Mouse (Mus musculus) midbrain, embryonic 14.5 days (tissue): Measurements from ENCODE around the gene Zfp90. TPM values are rescaled to one million over a fixed set of nuclear protein-coding genes. Genes with fewer than 3 reads are reported as not detected.
"Not testable (repeated sequence)": the region's sequence is repeated elsewhere in the genome, so short reads cannot be mapped to it uniquely, and the experiment has no call there.

Source experiments
- ATAC-seq: fragments of 200-750 bp; cut with Nextera tagmentation; 2 replicates; pipeline ENCODE4 v1.8.0; 2017; ENCODE audit warnings: moderate number of reproducible peaks, moderate library complexity; ENCODE audit not compliant: low FRiP score, low TSS enrichment
- DNase-seq: peaks from one replicate; pipeline ENCODE4 v3.0.0-alpha.2; 2015
- H3K27ac ChIP-seq: fragments of 300-500 bp; sonication (generic); replicated peaks from 2 replicates; pipeline ENCODE4 v1.5.1; 2014; ENCODE audit warnings: mild to moderate bottlenecking, low read depth, low read length, moderate library complexity
- H3K27me3 ChIP-seq: fragments of 300-500 bp; sonication (generic); 2 replicates; pipeline ENCODE4 v1.6.1; 2014; ENCODE audit warnings: low read length, control low read depth, mixed read lengths; ENCODE audit not compliant: control insufficient read depth, insufficient read depth
- H3K36me3 ChIP-seq: fragments of 300-500 bp; sonication (generic); 2 replicates; pipeline ENCODE4 v1.6.1; 2014; ENCODE audit warnings: low read length, control low read depth; ENCODE audit not compliant: control insufficient read depth, insufficient read depth
- H3K4me1 ChIP-seq: fragments of 300-500 bp; sonication (generic); 2 replicates; pipeline ENCODE4 v1.6.1; 2014; ENCODE audit warnings: mild to moderate bottlenecking, antibody characterized with exemption, low read length, control low read depth; ENCODE audit not compliant: control insufficient read depth, insufficient read depth
- H3K4me2 ChIP-seq: fragments of 300-500 bp; sonication (generic); 2 replicates; pipeline ENCODE4 v1.6.1; 2014; ENCODE audit warnings: mild to moderate bottlenecking, low read length, moderate library complexity
- H3K4me3 ChIP-seq: fragments of 300-500 bp; sonication (generic); replicated peaks from 2 replicates; pipeline ENCODE4 v1.5.1; 2014; ENCODE audit warnings: low read depth, low read length
- H3K9ac ChIP-seq: fragments of 300-500 bp; sonication (generic); replicated peaks from 2 replicates; pipeline ENCODE4 v1.6.1; 2014; ENCODE audit warnings: mild to moderate bottlenecking, low read length, moderate library complexity
- H3K9me3 ChIP-seq: fragments of 300-500 bp; sonication (generic); 2 replicates; pipeline ENCODE4 v1.6.1; 2016; ENCODE audit warnings: low read length, control low read depth, mixed read lengths; ENCODE audit not compliant: control insufficient read depth
- WGBS: fragments of 180-500 bp; shearing (Covaris S2); extraction: QIAGEN DNeasy Blood & Tissue Kit; methylation state at CpG from one replicate; pipeline ENCODE4 v1.1.7; 2014; 5-methylcytosine and 5-hydroxymethylcytosine counted together
- polyA plus RNA-seq: library from polyadenylated mRNA; unstranded; fragments of >200 nt; fragmentation: Nextera tagmentation; extraction: Ambion mirVana; gene quantifications from 2 replicates; pipeline ENCODE4 v1.2.1, GENCODE M21; 2014

Gene Zfp90
- polyA plus RNA-seq, 1 experiment from 2014 or later = 50.7 TPM

GRCm38 (mm10) chr8:106411783-106412451 is 3.2 kb upstream of the Zfp90 start:
- Histone ChIP-seq H3K9ac (no peak overlapping the region), H3K27me3 (no peaks in the 10 kb centered on the region), H3K4me3 (no peak overlapping the region), H3K9me3 (no peaks in the 10 kb centered on the region), H3K4me1 (peaks cover 7% of the 10 kb centered on the region), H3K27ac (no peak overlapping the region), H3K36me3 (no peaks in the 10 kb centered on the region), H3K4me2 (no peak overlapping the region)
- WGBS = 22% methylated on average over 14 of the region's 14 CpGs
- no peak for ATAC-seq
- DNase-seq = peak; percentile 86

- H3K27ac ChIP-seq = no peak overlapping the region
- no peaks in the 10 kb centered on the region for H3K27me3 ChIP-seq
- DNase-seq (no peak), ATAC-seq (no peak)
- H3K4me1 ChIP-seq = peaks cover 7% of the 10 kb centered on the region
- peaks cover 47% of the 10 kb centered on the region for H3K36me3 ChIP-seq
- over 99% methylated on average over 5 of the region's 5 CpGs for WGBS
- H3K9me3 ChIP-seq = peaks cover 33% of the 10 kb centered on the region
- H3K4me3 ChIP-seq = no peak overlapping the region
- no peak overlapping the region for H3K9ac ChIP-seq
- H3K4me2 ChIP-seq = no peak overlapping the region
Observed at GRCm38 (mm10) chr8:106417692-106418091, 2.6 kb downstream of the Zfp90 start.

DNA sequence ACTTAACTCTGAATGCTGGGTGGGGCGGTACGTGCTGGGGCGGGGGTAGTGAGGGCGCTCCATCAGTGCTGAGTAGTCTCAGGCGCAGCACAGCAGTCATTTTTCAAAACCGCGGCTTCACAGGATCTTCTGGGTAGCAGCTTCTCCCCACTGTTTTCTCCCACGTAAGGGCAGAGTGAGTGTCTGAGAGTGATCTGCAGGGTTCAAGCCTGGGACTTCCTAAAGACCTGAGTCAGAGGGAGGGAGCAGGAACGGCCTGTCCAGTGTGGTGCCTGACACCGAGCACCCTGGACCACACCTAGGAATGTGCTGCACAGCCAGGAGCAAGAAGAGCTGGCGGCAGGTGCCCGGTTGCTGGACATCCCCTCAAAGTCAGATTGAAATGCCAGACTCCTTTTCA is 16.0 kb downstream of the Zfp90 start:
- WGBS = 41% methylated on average over 12 of the region's 12 CpGs
- H3K27me3 ChIP-seq = 0 out of 2 replicates have a peak, but pooled peaks cover 3% of the 10 kb centered on the region
- H3K4me1 ChIP-seq = no peaks in the 10 kb centered on the region
- ATAC-seq = no peak
- no peak overlapping the region for H3K9ac ChIP-seq
- H3K36me3 ChIP-seq = peaks cover 20% of the 10 kb centered on the region
- H3K4me3 ChIP-seq = no peak overlapping the region
- H3K4me2 ChIP-seq = no peak overlapping the region
- H3K27ac ChIP-seq = no peak overlapping the region
- H3K9me3 ChIP-seq = peaks cover 12% of the 10 kb centered on the region
- no peak for DNase-seq

- not testable (repeated sequence) for H3K4me2 ChIP-seq, DNase-seq, ATAC-seq, H3K27ac ChIP-seq, H3K4me3 ChIP-seq, H3K27me3 ChIP-seq, H3K4me1 ChIP-seq, H3K9me3 ChIP-seq, H3K9ac ChIP-seq
- WGBS = 65% methylated on average over 10 of the region's 10 CpGs
- H3K36me3 ChIP-seq = peaks cover 12% of the 10 kb centered on the region; the same call in 1 of the 2 replicates
Observed at GRCm38 (mm10) chr8:106431952-106432351, 16.8 kb downstream of the Zfp90 start.

DNA sequence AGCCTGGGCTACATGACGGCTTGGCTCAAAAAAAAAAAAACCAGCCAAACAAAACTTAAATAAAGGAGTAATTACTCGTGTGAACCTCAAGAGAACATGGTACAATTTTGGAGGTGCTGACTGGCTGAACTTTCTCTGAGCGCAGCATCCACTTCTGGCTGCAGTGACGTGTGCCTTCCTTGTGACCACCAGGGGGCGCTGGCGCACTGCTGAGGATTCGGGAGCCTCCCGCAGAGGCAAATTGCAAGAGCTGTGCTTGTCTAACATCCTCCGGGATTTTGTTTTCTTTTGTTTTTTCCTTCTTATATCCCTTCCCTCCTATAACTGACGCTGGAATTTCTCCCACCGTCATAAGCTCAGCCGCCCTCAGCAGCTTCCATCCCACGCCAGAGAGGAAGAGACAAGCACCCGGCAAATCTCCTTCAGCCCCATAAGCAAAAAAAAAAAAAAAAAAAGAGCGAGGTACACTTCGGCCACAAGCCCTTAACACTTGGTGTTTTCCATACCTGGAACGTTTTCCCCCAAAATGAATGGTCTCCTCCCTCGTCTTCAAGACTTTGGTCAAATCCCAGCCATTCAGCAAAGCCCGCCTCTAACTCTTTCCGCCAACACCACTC is 17.9 kb downstream of the Zfp90 start:
- Histone ChIP-seq H3K4me3 (peak overlapping the region; percentile 28), H3K9ac (peak overlapping the region; percentile 40; the same call in 1 of the 2 replicates), H3K4me2 (peak overlapping the region; percentile 61), H3K27ac (no peak overlapping the region), H3K36me3 (peaks cover 3% of the 10 kb centered on the region; the same call in 1 of the 2 replicates), H3K4me1 (no peaks in the 10 kb centered on the region), H3K27me3 (0 out of 2 replicates have a peak, but pooled peaks cover 3% of the 10 kb centered on the region), H3K9me3 (peaks cover 3% of the 10 kb centered on the region; the same call in 1 of the 2 replicates)
- whole genome bisulfite sequencing = 10% methylated on average over 20 of the region's 20 CpGs
- DNase-seq = peak; percentile 95
- ATAC-seq = no peak

DNA sequence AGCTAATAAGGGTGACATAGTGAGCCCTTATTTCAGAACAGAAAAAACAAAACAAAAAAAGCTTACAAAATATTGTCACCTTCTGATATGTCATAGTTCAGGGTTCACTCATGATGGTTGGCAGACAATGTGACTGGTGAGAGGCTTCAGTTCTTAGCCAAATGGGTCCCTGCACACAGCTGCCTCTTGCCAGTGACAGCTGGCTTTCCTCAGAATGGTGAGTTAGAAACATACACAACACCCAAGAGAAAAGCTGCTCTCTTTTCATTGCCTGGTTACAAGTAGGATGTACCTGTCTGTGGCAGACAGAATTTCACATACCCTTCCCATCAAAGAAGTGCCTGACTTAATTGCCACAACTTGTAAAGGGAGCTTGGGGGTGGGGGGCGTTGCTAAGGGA is 18.5 kb downstream of the Zfp90 start:
- WGBS = 50% methylated on average over 1 of the region's 1 CpGs
- 0 out of 2 replicates have a peak, but pooled peaks cover 3% of the 10 kb centered on the region for H3K27me3 ChIP-seq
- no peaks in the 10 kb centered on the region for H3K36me3 ChIP-seq
- H3K4me1 ChIP-seq = no peaks in the 10 kb centered on the region
- no peak overlapping the region for H3K4me2 ChIP-seq
- H3K9me3 ChIP-seq = no peaks in the 10 kb centered on the region
- no peak overlapping the region for H3K27ac ChIP-seq
- DNase-seq (no peak), ATAC-seq (no peak)
- H3K4me3 ChIP-seq = no peak overlapping the region
- H3K9ac ChIP-seq = no peak overlapping the region

- H3K9ac ChIP-seq = no peak overlapping the region
- ATAC-seq (no peak), DNase-seq (no peak)
- no peak overlapping the region for H3K27ac ChIP-seq
- no peaks in the 10 kb centered on the region for H3K9me3 ChIP-seq
- no peaks in the 10 kb centered on the region for H3K36me3 ChIP-seq
- H3K4me2 ChIP-seq = no peak overlapping the region
- 73% methylated on average over 3 of the region's 3 CpGs for WGBS
- no peaks in the 10 kb centered on the region for H3K4me1 ChIP-seq
- H3K4me3 ChIP-seq = no peak overlapping the region
- no peaks in the 10 kb centered on the region for H3K27me3 ChIP-seq
Observed at GRCm38 (mm10) chr8:106437781-106438180, 22.7 kb downstream of the Zfp90 start.

- Histone ChIP-seq H3K4me2 (no peak overlapping the region), H3K9ac (no peak overlapping the region), H3K4me3 (no peak overlapping the region), H3K36me3 (no peaks in the 10 kb centered on the region), H3K4me1 (no peaks in the 10 kb centered on the region), H3K27me3 (no peaks in the 10 kb centered on the region), H3K27ac (no peak overlapping the region), H3K9me3 (no peaks in the 10 kb centered on the region)
- DNase-seq (no peak), ATAC-seq (no peak)
- 85% methylated on average over 3 of the region's 3 CpGs for WGBS
Observed at GRCm38 (mm10) chr8:106440146-106440545, 25.0 kb downstream of the Zfp90 start.

DNA sequence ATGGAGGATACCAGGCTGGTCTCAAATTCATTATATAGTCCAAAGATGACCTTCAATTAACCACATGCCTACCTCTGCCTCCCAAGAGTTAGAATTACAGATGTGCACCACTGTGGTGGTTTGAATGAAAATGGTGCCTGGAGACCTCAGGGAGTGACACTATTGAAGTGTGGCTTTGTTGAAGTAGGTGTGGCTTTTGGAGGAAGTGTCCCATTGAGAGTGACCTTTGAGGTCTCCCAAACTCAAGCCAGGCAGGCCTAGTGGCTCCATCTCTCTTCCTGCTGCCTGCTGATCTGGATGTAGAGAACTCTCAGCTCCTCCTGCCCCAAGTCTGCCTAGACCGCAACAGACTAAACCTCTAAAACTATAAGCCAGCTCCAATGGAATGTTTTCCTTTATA is 27.6 kb downstream of the Zfp90 start:
- 90% methylated on average over 1 of the region's 1 CpGs for WGBS
- ATAC-seq (no peak), DNase-seq (no peak)
- H3K4me3 ChIP-seq = no peak overlapping the region
- H3K9ac ChIP-seq = no peak overlapping the region
- H3K4me2 ChIP-seq = no peak overlapping the region
- H3K27me3 ChIP-seq = no peaks in the 10 kb centered on the region
- H3K9me3 ChIP-seq = no peaks in the 10 kb centered on the region
- H3K36me3 ChIP-seq = no peaks in the 10 kb centered on the region
- no peaks in the 10 kb centered on the region for H3K4me1 ChIP-seq
- H3K27ac ChIP-seq = no peak overlapping the region
